Mouse (Mus musculus) embryo, embryonic 10 days (tissue): ENCODE results near the gene Comt.

ENCODE experiments used
- DNase-seq: peaks from one replicate; pipeline ENCODE4 v3.0.0-alpha.2; 2015; ENCODE audit warnings: low spot score

The Comt gene

DNA sequence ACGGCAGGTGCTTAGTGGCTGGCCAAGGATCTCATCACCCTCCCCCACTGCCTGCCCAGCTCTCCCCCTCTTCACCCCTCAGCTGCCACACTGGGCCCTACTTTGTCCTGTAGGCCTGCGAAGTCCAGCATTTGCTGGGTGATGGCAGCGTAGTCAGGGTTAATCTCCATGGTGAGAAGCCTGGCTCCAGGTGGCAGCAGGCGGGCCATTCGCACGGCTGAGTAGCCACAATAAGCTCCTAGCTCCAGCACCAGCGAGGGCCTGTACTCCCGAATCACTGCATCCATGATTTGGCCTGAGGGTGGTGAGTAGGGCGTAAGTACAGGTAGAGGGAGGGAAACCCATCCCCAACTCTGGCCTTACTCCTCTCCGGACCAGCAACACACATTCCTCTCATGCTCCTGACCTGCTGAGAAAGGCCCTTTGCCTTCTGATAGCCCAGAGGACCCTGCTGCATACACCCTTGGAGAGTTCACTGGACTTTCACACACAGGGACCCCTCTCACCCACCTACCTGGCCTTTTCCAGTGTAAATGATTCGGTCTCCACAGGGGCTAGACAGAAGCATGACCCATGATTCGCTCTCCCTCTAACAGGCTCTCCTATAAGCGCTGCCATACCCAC lies 15.5 kb downstream of the Comt start:
- no peak for DNase-seq

DNA sequence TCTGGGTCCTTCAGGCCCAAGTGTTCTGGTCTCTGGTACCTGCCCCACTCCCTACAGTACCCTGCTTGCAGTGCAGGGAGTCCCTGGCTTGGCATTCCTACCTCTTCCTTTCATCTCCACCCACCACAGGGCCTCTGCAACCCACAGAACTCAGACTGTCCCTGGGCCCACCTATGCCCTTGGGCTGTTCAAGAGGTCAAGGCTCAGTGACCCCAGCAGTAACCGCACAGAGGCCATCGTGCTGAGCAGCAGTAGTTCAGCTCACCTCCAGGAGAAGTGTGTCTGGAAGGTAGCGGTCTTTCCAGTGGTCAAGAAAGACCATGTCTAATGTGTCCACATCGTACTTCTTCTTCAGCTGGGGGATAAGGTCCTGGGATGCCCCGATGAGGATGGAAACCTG lies 16.2 kb downstream of the Comt start:
- DNase-seq = no peak

DNA sequence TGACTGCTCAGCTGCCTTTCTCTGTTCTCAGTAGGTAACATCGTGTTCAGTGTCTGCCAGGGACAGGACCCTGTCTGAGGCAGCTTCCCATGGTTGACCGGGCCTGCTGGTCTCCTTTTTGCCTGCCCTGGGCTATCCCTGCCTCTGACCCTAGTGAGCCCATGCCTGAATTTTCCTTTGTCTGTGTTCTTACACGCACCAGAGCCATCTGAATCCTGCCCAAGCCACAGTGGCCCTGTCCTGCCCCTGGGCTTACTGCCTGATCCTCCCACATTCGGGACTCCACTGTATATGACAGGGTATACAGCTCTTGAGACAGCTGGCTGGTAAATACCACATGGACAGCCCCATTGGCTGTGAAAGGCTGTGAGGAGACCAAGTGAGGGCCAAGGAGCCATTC lies 16.9 kb downstream of the Comt start:
- DNase-seq = no peak

DNA sequence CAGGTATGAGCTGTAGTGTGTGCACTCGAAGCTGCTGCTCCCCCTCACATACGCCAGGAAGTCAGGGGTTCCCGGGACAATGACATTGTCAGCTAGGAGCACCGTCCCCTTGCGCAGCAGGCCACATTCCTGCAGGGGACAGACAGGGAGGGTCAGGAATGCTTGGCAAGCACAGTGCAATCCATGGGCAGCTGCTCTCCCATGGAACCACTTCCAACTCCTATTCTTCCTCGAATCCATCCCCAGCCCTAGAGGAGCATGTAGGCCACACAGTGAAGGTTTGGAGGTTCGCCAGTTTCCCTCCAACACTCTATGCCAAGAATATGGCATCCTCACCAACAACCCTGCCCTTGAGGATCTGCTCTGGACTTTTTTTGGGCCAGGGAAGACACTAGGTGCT lies 18.7 kb downstream of the Comt start:
- no peak for DNase-seq

DNA sequence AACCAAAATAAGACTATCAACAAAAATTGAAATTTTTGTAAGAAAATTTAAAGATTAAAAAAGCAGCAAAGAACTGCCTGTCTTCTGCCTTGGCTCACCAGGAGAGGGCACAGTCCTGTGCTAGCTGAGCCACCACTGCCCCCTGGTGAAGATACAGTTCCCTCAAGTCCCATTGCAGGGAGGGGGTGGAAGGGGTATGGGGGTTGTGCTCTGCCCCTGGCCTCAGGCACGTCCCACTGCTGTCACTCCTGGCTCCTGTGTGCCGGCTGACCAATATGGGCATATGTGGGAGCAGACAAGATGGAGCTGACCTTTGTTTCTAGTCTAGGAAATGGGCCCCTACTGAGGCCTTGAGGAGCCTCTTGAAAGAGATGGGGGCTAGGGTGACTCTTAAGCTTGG lies 20.4 kb downstream of the Comt start:
- DNase-seq = peak; percentile 70

DNA sequence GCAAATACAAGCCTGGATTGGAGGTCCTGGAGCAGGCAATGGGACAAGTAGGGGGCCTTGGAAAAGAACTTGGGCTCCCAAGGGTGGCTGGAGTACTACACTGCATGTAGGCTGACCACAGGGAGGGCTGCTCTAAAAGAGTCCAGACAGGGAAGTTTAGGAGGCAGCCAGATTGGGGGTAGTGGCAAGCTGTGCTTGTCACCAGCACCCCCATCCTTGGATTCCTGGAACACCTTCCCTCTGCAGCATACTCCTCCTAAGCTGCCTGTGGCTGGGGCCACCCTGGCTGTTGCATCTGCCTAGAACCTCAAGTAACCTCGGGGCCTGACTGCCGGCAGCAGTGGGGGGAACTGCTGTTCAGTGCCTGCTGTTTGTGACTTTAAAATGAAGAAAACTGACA lies 20.8 kb downstream of the Comt start:
- no peak for DNase-seq

DNA sequence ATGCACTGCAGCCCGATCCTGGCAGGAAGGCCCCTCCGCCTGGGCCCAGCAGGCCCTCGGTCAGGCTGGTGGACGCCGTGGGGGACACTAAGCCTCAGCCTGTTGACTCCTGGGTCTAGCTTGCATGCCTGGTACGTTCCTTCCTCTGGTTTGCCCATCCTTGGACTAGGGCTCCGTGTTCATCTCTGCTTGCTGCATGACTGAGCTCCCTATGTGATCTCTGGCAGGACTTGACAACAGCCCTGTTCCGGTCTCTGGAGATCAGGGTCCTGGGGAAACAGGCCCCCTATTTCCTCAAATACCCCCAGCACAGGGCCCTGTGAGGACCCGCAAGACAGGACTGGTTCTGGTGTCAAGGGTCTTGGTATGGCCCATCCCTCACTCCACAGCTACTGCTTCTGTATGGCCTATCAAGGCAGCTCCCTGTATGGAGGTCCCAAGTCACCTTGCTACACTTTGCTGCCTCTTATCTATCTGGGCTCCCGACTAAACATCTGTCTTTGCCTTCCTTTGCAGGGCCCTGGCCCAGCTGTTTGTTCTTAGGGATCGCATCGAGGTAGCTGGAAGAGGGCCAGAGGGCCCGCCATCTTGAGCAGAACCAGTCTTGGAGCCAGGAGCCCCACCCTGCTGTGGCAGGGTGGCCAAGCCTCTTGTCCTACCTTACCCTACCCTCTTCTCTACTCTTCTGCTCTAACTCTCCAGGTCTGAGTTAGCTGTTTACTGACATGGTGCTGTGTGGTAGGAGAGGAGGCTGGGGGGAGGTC lies 21.4 kb downstream of the Comt start:
- no peak for DNase-seq

DNA sequence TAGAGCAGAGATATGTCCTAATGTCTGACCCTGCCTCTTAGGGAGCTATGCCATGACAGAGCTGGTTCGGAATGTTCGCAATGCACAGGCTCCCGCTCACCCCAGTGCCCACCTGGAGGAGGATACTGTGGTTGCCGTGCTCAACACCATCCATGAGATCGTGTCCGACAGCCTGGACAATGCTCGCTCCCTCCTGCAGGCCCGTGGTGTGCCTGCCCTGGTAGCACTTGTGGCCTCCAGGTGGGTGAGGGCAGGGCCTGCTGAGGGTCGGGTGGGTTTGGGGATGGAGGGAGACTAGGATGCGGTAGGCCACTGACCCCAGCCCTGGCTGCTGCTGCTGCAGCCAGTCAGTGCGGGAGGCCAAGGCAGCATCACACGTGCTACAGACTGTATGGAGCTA lies 23.4 kb downstream of the Comt start:
- DNase-seq = no peak

DNA sequence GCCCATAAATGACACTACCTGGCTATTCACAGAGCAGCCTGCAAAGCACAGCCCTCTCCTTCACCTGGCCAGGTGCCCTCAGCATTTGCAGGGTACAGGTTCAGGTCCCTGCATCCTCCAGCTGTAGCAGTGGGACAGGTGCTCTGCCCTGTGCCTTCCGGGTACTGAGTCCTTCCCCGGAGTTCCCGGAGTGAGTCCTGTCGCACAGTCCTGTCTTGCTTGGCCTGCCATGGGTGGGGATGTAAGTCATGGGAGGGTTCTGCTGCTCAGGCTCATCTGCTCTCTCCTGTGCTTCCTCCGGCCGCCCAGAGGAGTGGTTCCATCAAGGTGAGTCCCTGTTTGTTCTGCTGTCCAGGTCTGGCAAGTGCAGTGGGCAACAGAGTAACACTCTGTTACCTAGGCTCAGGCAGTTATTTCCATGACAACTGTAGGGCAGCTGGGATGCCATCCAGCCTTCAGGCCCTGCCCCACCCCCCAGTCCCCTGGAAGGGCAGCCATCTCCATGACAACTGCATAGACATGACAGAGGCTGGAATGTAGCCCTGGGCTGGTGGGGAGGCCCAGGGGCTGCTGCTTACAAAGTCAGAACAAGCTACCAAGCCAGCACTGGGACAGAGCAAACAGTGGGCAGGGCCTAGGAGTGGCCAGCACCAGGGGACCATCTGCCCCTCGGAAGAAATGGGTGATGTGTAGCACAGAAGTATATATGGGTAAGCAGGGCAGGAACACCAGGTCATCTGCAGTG lies 26.0 kb downstream of the Comt start:
- peak; percentile 89 for DNase-seq

DNA sequence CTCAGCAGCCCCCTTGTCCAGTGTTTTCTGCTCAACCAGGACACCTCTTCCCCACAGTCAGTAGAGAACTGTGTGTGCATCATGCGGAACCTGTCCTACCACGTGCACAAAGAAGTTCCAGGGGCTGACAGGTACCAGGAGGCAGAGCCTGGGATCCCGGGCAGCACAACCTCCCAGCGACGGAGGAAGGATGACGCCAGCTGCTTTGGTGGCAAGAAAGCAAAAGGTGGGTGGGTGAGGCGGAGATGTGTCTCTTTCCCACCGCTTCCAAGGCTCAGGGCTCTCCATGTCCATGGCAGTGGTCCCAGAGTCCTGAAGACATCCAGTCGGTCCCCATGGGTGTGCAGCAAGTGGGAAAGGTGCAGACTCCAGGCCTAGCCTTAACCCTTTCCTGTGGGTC lies 26.6 kb downstream of the Comt start:
- DNase-seq = no peak

DNA sequence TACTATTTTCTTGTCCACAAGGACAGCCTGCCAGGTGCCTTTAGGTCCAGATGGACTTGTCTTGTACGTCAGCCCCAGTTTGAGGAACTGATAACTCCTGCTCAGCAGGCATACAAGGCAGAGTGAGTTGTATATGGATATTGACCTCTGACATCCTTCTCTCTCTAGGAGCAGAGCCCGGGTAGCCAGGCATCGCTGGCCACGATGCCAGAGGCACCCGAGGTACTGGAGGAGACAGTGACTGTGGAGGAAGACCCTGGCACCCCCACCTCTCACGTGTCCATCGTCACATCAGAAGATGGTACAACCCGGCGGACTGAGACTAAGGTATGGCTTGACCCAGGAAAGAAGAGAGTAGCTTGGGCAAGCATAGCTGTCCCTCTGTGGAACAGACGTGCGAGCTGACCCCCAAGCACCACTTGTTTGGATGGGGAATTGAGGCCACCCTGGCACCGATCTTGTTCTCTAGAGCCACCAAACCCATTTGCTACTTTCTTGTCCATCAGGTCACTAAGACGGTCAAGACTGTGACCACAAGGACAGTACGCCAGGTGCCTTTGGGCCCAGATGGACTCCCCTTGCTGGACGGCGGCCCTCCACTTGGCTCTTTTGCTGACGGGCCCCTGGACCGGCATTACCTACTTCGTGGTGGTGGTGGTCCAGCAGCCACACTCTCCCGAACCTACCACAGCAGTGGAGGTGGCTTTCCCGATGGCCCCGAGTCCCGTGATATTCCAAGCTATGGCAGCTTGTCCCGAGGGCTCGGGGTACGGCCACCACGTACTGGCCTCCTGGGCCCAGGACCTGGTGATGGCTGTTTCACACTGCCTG lies 29.6 kb downstream of the Comt start:
- no peak for DNase-seq

DNA sequence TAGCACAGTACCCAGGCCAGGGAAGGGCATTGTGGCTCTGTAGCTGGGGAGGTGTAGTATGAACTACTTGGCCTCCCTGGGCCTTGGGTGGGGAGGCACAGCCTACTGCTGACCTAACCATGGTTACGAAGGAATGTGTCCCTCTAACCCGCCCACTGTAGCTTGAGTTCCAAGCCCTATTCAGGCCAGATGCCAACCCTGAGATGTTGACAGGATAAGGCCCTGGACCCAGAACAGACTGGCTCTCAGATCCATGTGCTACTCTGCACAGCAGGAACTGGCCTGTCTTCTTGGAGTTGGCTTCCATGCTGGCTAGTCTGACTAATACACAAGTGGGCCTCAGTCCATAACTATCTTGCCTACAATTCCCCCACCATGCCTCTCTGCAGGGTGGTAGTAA lies 30.5 kb downstream of the Comt start:
- no peak for DNase-seq

DNA sequence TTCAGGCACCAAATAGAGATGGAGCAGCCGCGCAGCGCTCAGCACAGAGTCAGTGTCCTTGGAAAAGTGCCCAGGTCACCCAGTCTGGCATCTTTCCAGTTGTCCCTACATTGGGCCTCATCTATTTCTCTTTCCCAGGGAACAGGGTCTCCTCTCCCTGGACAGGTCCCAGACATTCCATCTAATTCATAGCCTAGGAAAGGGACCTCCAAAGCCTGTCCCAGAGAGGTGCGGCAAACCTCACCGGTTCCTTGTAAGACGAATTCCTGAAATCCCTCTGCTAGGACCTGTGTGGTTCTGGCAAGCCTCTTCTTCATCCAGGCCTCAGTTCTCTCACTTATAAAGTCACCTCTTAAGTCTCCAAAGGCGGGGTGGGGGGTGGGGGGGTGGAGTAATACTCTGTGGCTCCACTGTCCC lies 31.0 kb downstream of the Comt start:
- DNase-seq = no peak

DNA sequence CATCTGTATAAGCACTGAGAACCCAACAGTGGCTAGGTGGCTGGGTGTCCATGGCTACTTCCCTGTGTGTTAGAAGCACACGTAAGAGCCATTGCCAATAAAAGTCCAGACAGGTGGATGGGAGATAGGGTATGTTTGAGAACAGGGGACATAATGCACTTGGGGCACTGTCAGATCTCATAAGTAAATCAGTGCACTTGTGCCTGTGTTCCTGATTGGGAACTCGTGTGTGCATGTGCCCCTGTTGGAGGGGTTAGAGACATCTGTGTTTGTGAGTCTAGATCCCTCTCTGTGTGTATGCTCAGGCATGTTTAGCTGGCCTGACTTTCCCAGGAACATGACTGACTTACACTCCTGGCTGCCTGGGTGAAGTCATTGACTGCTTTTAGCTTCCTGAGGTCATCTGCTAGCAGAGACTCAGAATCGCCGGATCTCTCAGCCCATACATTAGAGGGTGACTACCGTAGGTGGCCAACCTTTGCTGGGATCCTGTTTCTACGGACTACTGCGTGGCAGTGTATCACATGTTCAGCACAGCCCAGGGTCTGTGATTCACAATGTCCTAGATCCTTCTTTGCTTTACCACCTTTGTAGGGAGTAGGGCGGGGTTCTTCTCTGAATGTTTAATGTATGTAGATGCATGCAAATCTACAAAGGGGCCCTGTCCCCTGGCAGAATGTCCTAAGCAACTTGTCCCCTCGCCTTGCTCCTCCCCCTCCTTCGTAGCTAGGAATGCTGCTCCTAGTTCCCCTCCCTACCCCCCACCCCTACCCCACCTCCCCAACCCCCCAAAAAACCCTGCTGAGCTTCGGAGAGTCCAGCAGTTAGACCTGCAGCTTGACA lies 31.7 kb downstream of the Comt start:
- DNase-seq = peak; percentile 58

DNA sequence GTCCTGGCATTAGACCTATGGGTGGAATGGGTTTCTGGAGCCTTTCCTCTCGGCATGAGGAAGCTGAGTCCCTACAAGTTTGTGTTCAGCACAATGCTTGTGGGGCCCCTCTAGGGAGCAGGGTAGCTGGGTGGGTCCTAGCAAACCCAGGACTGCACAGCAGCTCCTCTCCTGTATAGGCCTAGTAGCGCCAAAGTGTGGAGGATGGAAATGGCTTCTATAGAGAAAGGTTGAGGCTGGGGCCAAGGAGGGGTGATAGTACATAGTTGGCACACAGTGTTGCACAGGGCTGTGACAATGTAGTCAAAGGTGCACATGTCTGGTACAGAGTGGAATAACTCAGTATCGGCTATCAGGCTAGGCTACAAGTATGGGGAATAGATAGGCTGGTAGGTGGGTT lies 32.6 kb downstream of the Comt start:
- no peak for DNase-seq

DNA sequence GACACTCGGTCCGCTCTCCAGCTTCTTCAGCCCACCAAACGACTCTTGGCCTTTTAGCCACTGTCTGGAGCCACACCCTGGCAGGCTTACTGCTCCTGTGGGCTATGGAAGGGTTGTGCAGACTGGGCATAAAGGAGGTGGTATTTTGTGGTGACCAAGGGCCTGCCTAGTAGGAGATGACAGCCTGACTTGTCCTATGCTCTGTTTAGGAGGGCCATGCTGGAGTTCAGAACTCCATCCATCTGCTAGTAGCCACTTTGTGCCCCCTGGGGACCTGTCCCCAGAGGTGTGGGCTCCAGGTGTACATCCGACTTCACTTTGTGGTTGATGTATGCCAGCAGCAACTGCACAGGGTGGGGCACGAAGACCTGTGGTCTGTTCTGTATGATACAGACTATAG lies 33.1 kb downstream of the Comt start:
- DNase-seq = no peak

DNA sequence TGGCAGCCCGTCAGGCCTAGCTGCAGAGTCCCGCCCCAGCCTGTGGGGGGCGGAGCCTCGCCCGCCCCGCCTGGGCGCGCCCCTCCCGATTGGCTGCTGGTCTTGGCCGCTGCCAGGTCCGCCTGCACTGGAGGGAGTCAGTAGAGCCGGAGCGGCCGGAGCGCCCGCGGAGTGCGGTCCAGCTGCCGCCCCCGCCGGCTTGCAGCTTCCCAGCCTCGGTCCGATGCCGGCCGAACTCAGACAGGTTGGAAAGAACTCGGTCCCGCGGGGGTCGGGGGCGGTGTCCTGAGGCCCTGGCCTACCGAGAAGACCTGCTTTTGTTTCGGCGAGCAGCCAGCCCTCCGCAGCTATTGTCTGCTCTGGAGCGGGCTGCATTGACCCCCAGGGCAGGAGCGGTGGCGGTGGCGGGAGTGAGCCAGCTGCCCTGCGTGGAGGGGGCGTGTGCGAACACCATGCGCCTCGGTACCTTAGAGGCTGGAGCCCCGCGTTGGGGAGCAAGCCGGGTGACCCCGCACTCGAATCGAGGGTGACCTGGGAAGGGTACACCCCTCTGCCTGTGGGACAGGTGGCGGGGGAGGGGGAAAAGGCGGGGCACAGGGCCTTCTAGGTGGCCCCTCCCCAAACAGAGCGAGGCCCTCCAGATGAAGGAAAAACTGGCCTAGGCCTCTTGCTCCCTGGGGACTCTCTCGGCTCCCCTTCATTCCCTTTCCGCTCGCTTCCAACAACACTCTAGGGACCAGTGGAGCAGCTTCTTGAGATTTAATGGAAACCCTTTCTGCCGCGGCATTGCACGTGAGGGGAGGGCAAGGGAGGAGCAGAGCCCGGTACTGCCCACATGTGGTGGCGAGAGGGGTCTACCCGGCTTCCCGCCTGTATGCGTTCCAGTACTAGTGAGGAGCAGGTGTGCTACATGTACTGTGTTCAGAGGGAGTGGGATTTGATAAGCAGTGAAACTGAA lies 33.9 kb downstream of the Comt start:
- DNase-seq = peak; percentile 89

DNA sequence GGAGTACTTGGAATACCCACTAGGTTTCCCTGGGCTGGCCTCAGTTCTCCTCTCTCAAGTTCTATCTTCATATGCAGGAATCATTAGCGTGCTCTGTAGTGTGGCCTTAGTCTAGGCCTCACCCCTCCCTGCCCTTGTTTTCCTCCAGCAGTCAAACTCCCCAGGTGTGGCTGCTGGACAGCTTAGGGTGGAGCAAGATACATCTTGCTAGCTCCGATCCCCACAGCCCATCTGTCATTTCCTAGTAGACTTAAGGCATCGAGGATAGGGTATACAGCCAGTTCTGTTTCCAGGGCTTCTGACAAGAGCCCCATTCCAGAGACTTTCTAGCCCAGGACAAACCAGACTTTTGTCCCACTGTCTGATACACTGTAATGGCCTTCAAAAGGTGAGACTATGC lies 34.9 kb downstream of the Comt start:
- no peak for DNase-seq

DNA sequence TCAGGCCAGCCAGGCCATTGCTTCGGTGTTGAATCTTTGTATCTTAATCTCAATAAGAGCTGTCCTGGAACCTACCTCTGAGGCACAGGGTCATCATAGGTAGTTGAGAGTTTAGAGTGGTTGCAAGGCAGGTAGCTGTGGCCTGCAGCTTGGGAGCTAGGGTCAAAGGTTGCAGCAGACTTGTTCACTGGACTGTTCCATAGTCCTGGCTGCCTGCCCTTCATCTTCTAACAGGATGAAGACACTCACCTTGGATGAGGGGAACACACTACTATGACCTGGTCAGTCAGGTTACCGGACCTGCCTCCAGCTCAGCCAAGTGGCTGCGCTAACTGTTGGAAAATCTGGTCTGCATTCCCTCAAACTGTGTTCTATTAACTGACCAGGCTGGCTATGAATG lies 35.5 kb downstream of the Comt start:
- DNase-seq = no peak

DNA sequence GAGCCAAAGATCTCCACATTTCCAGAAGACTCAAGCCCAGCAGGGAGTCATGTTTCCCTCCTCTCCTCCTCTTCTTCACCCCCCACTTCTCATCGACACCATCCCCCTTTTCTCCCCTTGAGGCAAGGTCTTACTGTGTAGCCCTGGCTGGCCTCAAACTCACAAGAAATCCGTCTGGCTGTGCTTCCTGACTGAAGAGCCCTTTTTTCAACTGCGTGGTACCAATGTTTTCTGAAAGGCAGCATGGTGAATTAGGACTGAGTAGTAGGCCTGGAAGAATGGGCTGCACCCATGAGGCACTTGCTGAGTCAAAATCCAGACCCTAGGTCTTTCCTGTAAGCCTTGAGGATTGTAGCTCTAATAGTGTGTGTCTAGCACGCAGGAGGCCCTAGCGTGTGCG lies 36.3 kb downstream of the Comt start:
- no peak for DNase-seq
